Mouse (Mus musculus): Measurements from ENCODE around the gene Slc39a3. TPM values are rescaled to one million over a fixed set of nuclear protein-coding genes. Genes with fewer than 3 reads are reported as not detected.
"Not testable (repeated sequence)": the region's sequence is repeated elsewhere in the genome, so short reads cannot be mapped to it uniquely, and the experiment has no call there.

Gene Slc39a3
- polyA plus RNA-seq, 1 experiment = 11.9 TPM

GRCm38 (mm10) chr10:81052577-81052976, 15.4 kb upstream of the Slc39a3 start:
- H3K4me3 ChIP-seq (ENCODE audit: insufficient read depth, low read length) = no peak overlapping the region
- no peak overlapping the region for H3K27ac ChIP-seq (ENCODE audit: insufficient read depth, low read length)
- no peak for TF ChIP-seq POLR2A (IDR thresholded peaks at IDR 0.05; ENCODE audit: low read depth, low read length)
- no peak for TF ChIP-seq CTCF (IDR thresholded peaks at IDR 0.05; ENCODE audit: borderline replicate concordance, insufficient read depth, low read length)
- no peaks in the 10 kb centered on the region for H3K4me1 ChIP-seq (ENCODE audit: control insufficient read depth, insufficient read depth, low read length)

- Histone ChIP-seq H3K4me3 (ENCODE audit: insufficient read depth, low read length) (no peak overlapping the region), H3K27ac (ENCODE audit: insufficient read depth, low read length) (no peak overlapping the region), H3K4me1 (ENCODE audit: control insufficient read depth, insufficient read depth, low read length) (no peaks in the 10 kb centered on the region)
- TF ChIP-seq POLR2A (IDR thresholded peaks at IDR 0.05; ENCODE audit: low read depth, low read length) (no peak), CTCF (IDR thresholded peaks at IDR 0.05; ENCODE audit: borderline replicate concordance, insufficient read depth, low read length) (no peak)
These were observed 13.9 kb upstream of the Slc39a3 start for GRCm38 (mm10) chr10:81051133-81051532.

GRCm38 (mm10) chr10:81050645-81051044, 13.4 kb upstream of the Slc39a3 start:
- no peaks in the 10 kb centered on the region for H3K4me1 ChIP-seq (ENCODE audit: control insufficient read depth, insufficient read depth, low read length)
- H3K4me3 ChIP-seq (ENCODE audit: insufficient read depth, low read length) = no peak overlapping the region
- H3K27ac ChIP-seq (ENCODE audit: insufficient read depth, low read length) = no peak overlapping the region
- TF ChIP-seq POLR2A (IDR thresholded peaks at IDR 0.05; ENCODE audit: low read depth, low read length) (no peak), CTCF (IDR thresholded peaks at IDR 0.05; ENCODE audit: borderline replicate concordance, insufficient read depth, low read length) (0 out of 2 replicates have a peak, but pooled peaks have one; percentile 5)

DNA sequence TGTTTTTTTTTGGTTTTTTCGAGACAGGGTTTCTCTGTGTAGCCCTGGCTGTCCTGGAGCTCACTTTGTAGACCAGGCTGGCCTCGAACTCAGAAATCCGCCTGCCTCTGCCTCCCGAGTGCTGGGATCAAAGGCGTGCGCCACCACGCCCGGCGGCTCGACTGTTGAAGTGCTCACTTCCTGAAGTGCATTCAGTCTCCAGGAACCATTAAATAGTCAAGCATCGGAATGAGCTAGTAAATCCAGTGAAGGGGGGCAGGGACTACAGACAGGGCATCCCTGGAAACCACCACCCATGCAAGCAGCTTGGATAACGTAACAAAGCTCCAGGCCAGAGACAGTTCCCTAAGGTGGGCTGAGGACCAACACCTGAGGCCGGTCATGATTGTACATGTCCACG, 8.0 kb upstream of the Slc39a3 start:
- H3K27ac ChIP-seq (ENCODE audit: insufficient read depth, low read length); H3K4me1 ChIP-seq (ENCODE audit: control insufficient read depth, insufficient read depth, low read length); H3K4me3 ChIP-seq (ENCODE audit: insufficient read depth, low read length): not testable (repeated sequence)

DNA sequence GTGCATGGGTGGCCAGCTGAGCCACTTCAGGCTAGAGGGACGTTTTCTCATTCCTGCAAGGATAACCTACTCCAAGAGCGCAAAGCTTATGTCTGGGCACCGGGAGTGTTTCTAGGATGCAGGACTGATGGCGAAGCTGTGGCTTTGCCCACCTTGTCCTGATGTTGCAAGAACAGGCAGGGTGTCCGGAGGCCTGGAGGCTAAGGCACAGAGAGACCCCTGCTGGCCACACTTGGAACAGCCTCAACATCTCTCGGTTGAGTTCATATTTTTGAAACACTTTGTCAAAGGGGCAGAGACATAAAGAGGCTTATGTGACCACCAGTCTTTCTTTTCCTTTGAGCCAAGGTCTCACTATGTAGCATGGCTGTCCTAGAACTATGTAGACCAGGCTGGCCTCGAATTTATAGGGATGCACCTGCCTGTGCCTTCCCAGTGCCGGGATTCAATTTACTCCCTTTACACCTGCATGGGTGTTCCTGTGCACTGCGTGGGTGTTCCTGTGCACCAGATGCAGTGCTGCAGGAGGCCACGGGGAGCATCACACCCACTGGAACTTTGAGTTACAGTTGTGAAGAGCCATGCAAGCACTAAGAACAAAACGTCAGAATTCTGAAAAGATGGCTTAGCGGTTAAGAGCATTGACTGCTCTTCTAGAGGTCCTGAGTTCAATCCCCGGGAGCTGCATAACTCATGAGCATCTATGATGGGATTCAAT, 4.4 kb upstream of the Slc39a3 start:
- no peak overlapping the region for H3K27ac ChIP-seq (ENCODE audit: insufficient read depth, low read length)
- no peak overlapping the region for H3K4me3 ChIP-seq (ENCODE audit: insufficient read depth, low read length)
- H3K4me1 ChIP-seq (ENCODE audit: control insufficient read depth, insufficient read depth, low read length) = no peaks in the 10 kb centered on the region
- TF ChIP-seq POLR2A (IDR thresholded peaks at IDR 0.05; ENCODE audit: low read depth, low read length) (no peak), CTCF (IDR thresholded peaks at IDR 0.05; ENCODE audit: borderline replicate concordance, insufficient read depth, low read length) (peak; percentile 75)

GRCm38 (mm10) chr10:81036251-81036650, 975 bp downstream of the Slc39a3 start:
- Histone ChIP-seq H3K27ac (ENCODE audit: insufficient read depth, low read length) (no peak overlapping the region), H3K4me1 (ENCODE audit: control insufficient read depth, insufficient read depth, low read length) (no peaks in the 10 kb centered on the region), H3K4me3 (ENCODE audit: insufficient read depth, low read length) (no peak overlapping the region)
- TF ChIP-seq CTCF (IDR thresholded peaks at IDR 0.05; ENCODE audit: borderline replicate concordance, insufficient read depth, low read length) (no peak), POLR2A (IDR thresholded peaks at IDR 0.05; ENCODE audit: low read depth, low read length) (no peak)

DNA sequence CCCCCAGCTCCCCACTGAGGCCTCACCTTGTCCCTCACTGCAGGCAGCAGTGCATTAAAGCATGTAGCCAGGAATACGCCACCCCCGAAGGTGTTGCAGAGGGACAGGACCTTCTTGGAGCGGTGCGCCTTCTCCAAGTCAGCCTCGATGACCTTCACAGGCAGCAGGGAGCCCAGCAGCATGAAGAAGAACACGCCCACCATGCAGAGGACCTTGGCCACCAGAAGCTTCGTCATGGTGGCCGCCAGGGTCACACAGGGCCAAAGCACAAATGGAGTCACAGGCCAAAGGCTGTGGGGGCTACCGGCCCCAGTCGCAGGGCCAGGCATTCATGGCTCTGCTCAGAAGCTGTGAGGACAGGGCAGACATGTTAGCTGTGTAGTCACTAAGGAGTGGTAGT, 3.6 kb downstream of the Slc39a3 start:
- H3K4me3 ChIP-seq (ENCODE audit: insufficient read depth, low read length) = no peak overlapping the region
- no peaks in the 10 kb centered on the region for H3K4me1 ChIP-seq (ENCODE audit: control insufficient read depth, insufficient read depth, low read length)
- no peak overlapping the region for H3K27ac ChIP-seq (ENCODE audit: insufficient read depth, low read length)
- TF ChIP-seq CTCF (IDR thresholded peaks at IDR 0.05; ENCODE audit: borderline replicate concordance, insufficient read depth, low read length) = no peak
- TF ChIP-seq POLR2A (IDR thresholded peaks at IDR 0.05; ENCODE audit: low read depth, low read length) = no peak

- TF ChIP-seq POLR2A (IDR thresholded peaks at IDR 0.05; ENCODE audit: low read depth, low read length) = no peak
- TF ChIP-seq CTCF (IDR thresholded peaks at IDR 0.05; ENCODE audit: borderline replicate concordance, insufficient read depth, low read length) = no peak
- Histone ChIP-seq H3K4me1 (ENCODE audit: control insufficient read depth, insufficient read depth, low read length) (peaks cover 5% of the 10 kb centered on the region; the same call in 1 of the 2 replicates), H3K4me3 (ENCODE audit: insufficient read depth, low read length) (no peak overlapping the region), H3K27ac (ENCODE audit: insufficient read depth, low read length) (no peak overlapping the region)
These were observed 8.2 kb downstream of the Slc39a3 start for GRCm38 (mm10) chr10:81029031-81029430.

DNA sequence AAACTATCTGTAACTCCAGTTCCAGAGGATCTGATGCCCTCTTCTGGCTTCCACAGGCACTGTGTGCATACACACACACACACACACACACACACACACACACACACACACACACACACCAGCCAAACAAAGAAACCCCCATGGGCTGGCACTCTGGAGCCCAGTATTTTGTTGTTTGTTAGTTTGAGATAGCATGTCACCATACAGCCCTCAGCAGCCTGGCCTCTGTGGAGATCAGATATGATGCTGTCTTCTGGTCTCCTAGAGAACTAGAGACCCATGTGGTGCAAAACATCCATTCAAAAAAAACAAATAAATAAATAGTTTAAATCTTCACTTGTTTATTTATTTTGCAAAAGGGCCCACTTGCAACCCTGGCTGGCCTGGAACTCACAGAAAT, 9.0 kb downstream of the Slc39a3 start:
- no peak for TF ChIP-seq CTCF (IDR thresholded peaks at IDR 0.05; ENCODE audit: borderline replicate concordance, insufficient read depth, low read length)
- no peak for TF ChIP-seq POLR2A (IDR thresholded peaks at IDR 0.05; ENCODE audit: low read depth, low read length)
- Histone ChIP-seq H3K27ac (ENCODE audit: insufficient read depth, low read length) (no peak overlapping the region), H3K4me1 (ENCODE audit: control insufficient read depth, insufficient read depth, low read length) (peaks cover 5% of the 10 kb centered on the region; the same call in 1 of the 2 replicates), H3K4me3 (ENCODE audit: insufficient read depth, low read length) (no peak overlapping the region)

DNA sequence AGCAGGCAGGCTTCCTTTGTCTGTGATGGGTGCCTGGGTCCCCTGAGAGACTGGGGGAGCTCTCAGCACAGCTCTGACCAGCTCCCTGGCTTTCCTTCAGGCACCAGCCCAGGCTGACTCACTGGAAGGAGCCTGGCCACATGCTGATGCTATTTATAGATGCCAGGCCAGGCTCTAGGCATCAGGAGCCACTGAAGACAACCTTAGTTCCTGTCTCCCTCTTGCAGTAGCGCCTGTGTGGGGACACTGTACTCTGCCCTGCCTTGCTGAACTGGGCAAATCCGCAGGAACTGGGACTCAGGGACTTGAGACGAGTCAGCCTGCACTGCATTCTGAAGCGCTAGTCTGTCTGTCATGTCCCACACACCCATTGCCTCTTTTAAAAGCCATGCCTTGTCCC, 9.9 kb downstream of the Slc39a3 start:
- Histone ChIP-seq H3K27ac (ENCODE audit: insufficient read depth, low read length) (peak overlapping the region; percentile 5; the same call in 1 of the 2 replicates), H3K4me1 (ENCODE audit: control insufficient read depth, insufficient read depth, low read length) (peaks cover 5% of the 10 kb centered on the region; the same call in 1 of the 2 replicates), H3K4me3 (ENCODE audit: insufficient read depth, low read length) (no peak overlapping the region)
- no peak for TF ChIP-seq CTCF (IDR thresholded peaks at IDR 0.05; ENCODE audit: borderline replicate concordance, insufficient read depth, low read length)
- TF ChIP-seq POLR2A (IDR thresholded peaks at IDR 0.05; ENCODE audit: low read depth, low read length) = no peak
